Mouse (Mus musculus): ENCODE measurements around the gene Fibcd1. TPM values are rescaled to one million over a fixed set of nuclear protein-coding genes. Genes with fewer than 3 reads are reported as not detected.

The Fibcd1 gene
- polyA plus RNA-seq (2017; shearing (Covaris generic)): under 1 TPM; 0.24 to 0.58 TPM

GRCm38 (mm10) chr2:31845896-31846691 lies at the start of gene Fibcd1:
TSS of gene Fibcd1 (minus strand) at chr2:31846005.

GRCm38 (mm10) chr2:31887030-31887429 lies 41.2 kb upstream of the Fibcd1 start, which contains the start of gene Lamc3:
TSS of gene Lamc3 (plus strand) at chr2:31887291.

GRCm38 (mm10) chr2:31810444-31810843 lies 35.4 kb downstream of the Fibcd1 start, which contains the start of gene Qrfp:
TSS of gene Qrfp (minus strand) at chr2:31810580.

Other genes with a start within 250 kb of the Fibcd1 start
- not detected for gene Prdm12, start 206.0 kb downstream of the Fibcd1 start, polyA plus RNA-seq (2017; shearing (Covaris generic))
- gene Exosc2, start 175.3 kb downstream of the Fibcd1 start, polyA plus RNA-seq (2017; shearing (Covaris generic)): 10 to 100 TPM; 31.1 to 48.5 TPM
- gene Abl1, start 157.6 kb downstream of the Fibcd1 start, polyA plus RNA-seq (2017; shearing (Covaris generic)): 10 to 100 TPM; 19.0 to 20.3 TPM
- gene Qrfp, start 35.4 kb downstream of the Fibcd1 start, polyA plus RNA-seq (2017; shearing (Covaris generic)): 1 to 10 TPM in 1 of 2 experiments, under 1 TPM in 1; 0.19 to 2.6 TPM
- under 1 TPM; 0.05 to 0.66 TPM for gene Lamc3, start 41.3 kb upstream of the Fibcd1 start, polyA plus RNA-seq (2017; shearing (Covaris generic))
- gene Aif1l, start 104.1 kb upstream of the Fibcd1 start, polyA plus RNA-seq (2017; shearing (Covaris generic)): 1 to 10 TPM in 1 of 2 experiments, under 1 TPM in 1; 0.10 to 1.9 TPM
- gene Nup214, start 128.4 kb upstream of the Fibcd1 start, polyA plus RNA-seq (2017; shearing (Covaris generic)): 100 to 1,000 TPM in 1 of 2 experiments, 10 to 100 TPM in 1; 83.5 to 105 TPM
- 10 to 100 TPM; 24.3 to 56.0 TPM for gene Fam78a, start 238.9 kb upstream of the Fibcd1 start, polyA plus RNA-seq (2017; shearing (Covaris generic))
- gene Plpp7, start 249.5 kb upstream of the Fibcd1 start, polyA plus RNA-seq (2017; shearing (Covaris generic)): under 1 TPM; 0.17 to 0.53 TPM